Mouse (Mus musculus) cerebellum, postnatal 4 days (tissue): Measurements from ENCODE around the gene Csnk2b.

Source experiments
- DNase-seq, 2 experiments: peaks; one replicate each; pipeline ENCODE4 v3.0.0; 2022; ENCODE audit warnings: low spot score in 2 of 2, mixed read lengths in 1 of 2

Gene Csnk2b

GRCm38 (mm10) chr17:35121871-35122303 is at the start of gene Csnk2b:
Gene Csnk2b (minus strand): TSS chr17:35122053.
- DNase-seq = peak in 1 of 2 experiments; percentile 58

- DNase-seq = no peak
Observed at GRCm38 (mm10) chr17:35168541-35169207, 46.8 kb upstream of the Csnk2b start.

- DNase-seq = no peak
Observed at GRCm38 (mm10) chr17:35167794-35168193, 45.9 kb upstream of the Csnk2b start.

- DNase-seq = peak in 1 of 2 experiments; percentile 63
Observed at GRCm38 (mm10) chr17:35166352-35167035, 44.6 kb upstream of the Csnk2b start.

GRCm38 (mm10) chr17:35165451-35166155 is 43.8 kb upstream of the Csnk2b start:
- DNase-seq = no peak

- DNase-seq = peak; percentile 95 to 98
Observed at GRCm38 (mm10) chr17:35164568-35165450, 43.0 kb upstream of the Csnk2b start, which contains the start of gene Prrc2a. Gene Prrc2a (minus strand): TSS chr17:35164897.

- peak in 1 of 2 experiments; percentile 38 for DNase-seq
Observed at GRCm38 (mm10) chr17:35164218-35164567, 42.3 kb upstream of the Csnk2b start.

GRCm38 (mm10) chr17:35163326-35164081 is 41.7 kb upstream of the Csnk2b start:
- no peak for DNase-seq

- no peak for DNase-seq
Observed at GRCm38 (mm10) chr17:35162730-35163129, 40.9 kb upstream of the Csnk2b start.

- no peak for DNase-seq
Observed at GRCm38 (mm10) chr17:35162121-35162520, 40.3 kb upstream of the Csnk2b start.

- DNase-seq = no peak
Observed at GRCm38 (mm10) chr17:35161421-35161820, 39.6 kb upstream of the Csnk2b start.

- DNase-seq = no peak
Observed at GRCm38 (mm10) chr17:35159638-35160037, 37.8 kb upstream of the Csnk2b start.

GRCm38 (mm10) chr17:35158850-35159593 is 37.2 kb upstream of the Csnk2b start:
- no peak for DNase-seq

- DNase-seq = no peak
Observed at GRCm38 (mm10) chr17:35157661-35158175, 35.9 kb upstream of the Csnk2b start.

GRCm38 (mm10) chr17:35157254-35157653 is 35.4 kb upstream of the Csnk2b start:
- DNase-seq = no peak

GRCm38 (mm10) chr17:35156461-35157200 is 34.8 kb upstream of the Csnk2b start:
- DNase-seq = no peak

GRCm38 (mm10) chr17:35155451-35155850 is 33.6 kb upstream of the Csnk2b start:
- DNase-seq = no peak

- DNase-seq = no peak
Observed at GRCm38 (mm10) chr17:35154616-35155015, 32.8 kb upstream of the Csnk2b start.

GRCm38 (mm10) chr17:35153931-35154330 is 32.1 kb upstream of the Csnk2b start:
- DNase-seq = no peak
